Mouse (Mus musculus): ENCODE data around the gene Synj1. TPM values are rescaled to one million over a fixed set of nuclear protein-coding genes. Genes with fewer than 3 reads are reported as not detected.

Gene Synj1
- total and polyA plus RNA-seq, 3 experiments, result 21.2 to 28.9 (median 28.7) TPM

DNA sequence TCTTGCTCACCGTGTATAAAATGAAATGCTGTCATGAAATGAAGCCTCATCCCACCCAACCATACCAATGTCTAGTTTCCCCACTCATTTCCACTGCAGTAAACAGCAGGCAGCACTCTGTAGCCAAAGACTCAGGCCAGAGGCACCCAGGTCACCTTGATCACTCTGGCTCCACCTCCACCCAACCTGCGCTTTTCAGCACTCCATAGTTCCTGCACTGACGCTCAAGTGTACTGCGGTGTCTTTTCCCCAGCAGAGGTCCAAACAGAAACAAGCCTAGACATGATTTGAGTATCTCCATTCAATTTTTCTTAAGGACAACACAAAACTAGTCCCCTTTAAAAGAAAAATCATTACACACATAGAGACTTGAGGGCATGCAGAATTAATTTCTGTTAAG lies 8.4 kb upstream of the Synj1 start:
- Histone ChIP-seq H3K79me2 (replicated peaks; ENCODE audit: control insufficient read depth, insufficient read depth, low read length) (no peaks in the 10 kb centered on the region), H3K27me3 (ENCODE audit: control insufficient read depth, insufficient read depth, low read length) (no peaks in the 10 kb centered on the region), H3K36me3 (ENCODE audit: control insufficient read depth, insufficient read depth, low read length) (peaks cover 7% of the 10 kb centered on the region), H3K27ac (no peak overlapping the region), H3K4me1 (ENCODE audit: control insufficient read depth, insufficient read depth, low read length) (no peaks in the 10 kb centered on the region), H3K4me3 (no peak overlapping the region), H3K9ac (ENCODE audit: low read depth, low read length) (no peak overlapping the region)
- WGBS, result 84% methylated on average over 4 of the region's 4 CpGs
- intact Hi-C loops (cut with DNase I), result no loop called here
- TF ChIP-seq EP300 (IDR thresholded peaks at IDR 0.05; ENCODE audit: insufficient read depth, low read depth, low read length) (no peak), CTCF (IDR thresholded peaks at IDR 0.05) (no peak), POLR2A (IDR thresholded peaks at IDR 0.05; ENCODE audit: insufficient read depth, low read depth, low read length) (no peak)
- DNase-seq, result no peak

DNA sequence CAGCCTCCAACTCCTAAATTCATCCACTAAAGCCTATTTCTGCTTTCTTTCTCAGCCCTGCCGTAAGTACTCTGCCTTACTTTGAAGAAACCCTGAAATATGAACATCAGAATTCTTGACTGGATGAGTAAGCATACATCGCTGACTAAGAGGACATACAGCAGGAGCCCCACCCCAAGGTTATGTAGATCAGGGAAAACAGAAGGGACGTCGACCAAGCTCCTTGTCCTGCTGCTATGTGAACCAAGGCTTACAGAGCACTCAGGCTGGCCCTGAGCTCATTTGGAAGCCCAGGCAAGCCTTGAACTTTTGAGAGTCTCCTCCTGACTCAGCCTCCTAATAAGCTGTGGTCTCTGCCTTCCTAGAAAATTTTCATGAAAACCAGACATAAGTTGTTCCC lies 4.7 kb upstream of the Synj1 start:
- no peak for DNase-seq
- Histone ChIP-seq H3K36me3 (ENCODE audit: control insufficient read depth, insufficient read depth, low read length) (peaks cover 7% of the 10 kb centered on the region), H3K27me3 (ENCODE audit: control insufficient read depth, insufficient read depth, low read length) (no peaks in the 10 kb centered on the region), H3K9ac (ENCODE audit: low read depth, low read length) (no peak overlapping the region), H3K79me2 (replicated peaks; ENCODE audit: control insufficient read depth, insufficient read depth, low read length) (no peaks in the 10 kb centered on the region), H3K27ac (no peak overlapping the region), H3K4me1 (ENCODE audit: control insufficient read depth, insufficient read depth, low read length) (no peaks in the 10 kb centered on the region), H3K4me3 (no peak overlapping the region)
- intact Hi-C loops (cut with DNase I), result no loop called here
- TF ChIP-seq POLR2A (IDR thresholded peaks at IDR 0.05; ENCODE audit: insufficient read depth, low read depth, low read length), result no peak
- TF ChIP-seq EP300 (IDR thresholded peaks at IDR 0.05; ENCODE audit: insufficient read depth, low read depth, low read length), result no peak
- TF ChIP-seq CTCF (IDR thresholded peaks at IDR 0.05), result no peak
- WGBS, result 84% methylated on average over 4 of the region's 4 CpGs

DNA sequence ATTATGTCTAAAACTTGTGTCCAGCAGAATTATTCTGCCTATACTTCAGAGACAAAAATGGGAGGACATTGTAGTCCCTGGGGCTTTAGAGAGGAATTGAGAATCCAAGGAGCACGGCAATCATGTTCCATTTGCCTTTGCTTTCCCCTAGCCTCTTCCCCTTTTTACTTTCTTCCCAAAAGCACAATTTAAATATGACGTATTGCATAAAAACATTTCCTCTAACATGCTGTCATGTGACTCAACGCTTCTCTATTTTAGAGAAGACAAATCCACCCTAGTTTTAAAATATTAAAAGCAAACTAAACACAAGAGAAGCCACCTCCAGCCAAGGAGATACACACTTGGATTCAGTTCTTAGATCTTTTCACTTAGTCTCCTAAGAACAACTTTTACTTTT lies 739 bp upstream of the Synj1 start:
- no peak overlapping the region for H3K9ac ChIP-seq (ENCODE audit: low read depth, low read length)
- no peaks in the 10 kb centered on the region for H3K36me3 ChIP-seq (ENCODE audit: control insufficient read depth, insufficient read depth, low read length)
- no peak for DNase-seq
- peak overlapping the region; percentile 99 for H3K4me3 ChIP-seq
- peak overlapping the region; percentile 94 for H3K27ac ChIP-seq
- no peaks in the 10 kb centered on the region for H3K27me3 ChIP-seq (ENCODE audit: control insufficient read depth, insufficient read depth, low read length)
- peaks cover 3% of the 10 kb centered on the region; the same call in 1 of the 2 replicates for H3K4me1 ChIP-seq (ENCODE audit: control insufficient read depth, insufficient read depth, low read length)
- peaks cover 2% of the 10 kb centered on the region for H3K79me2 ChIP-seq (replicated peaks; ENCODE audit: control insufficient read depth, insufficient read depth, low read length)
- WGBS, result 16% methylated on average over 3 of the region's 3 CpGs
- intact Hi-C loops (cut with DNase I), result loop anchor here (1.0 to 5.0 kb wide), 2 partner anchors 31 to 75 kb away; partner anchors contain the start of gene Cfap298
- TF ChIP-seq EP300 (IDR thresholded peaks at IDR 0.05; ENCODE audit: insufficient read depth, low read depth, low read length), result no peak
- TF ChIP-seq CTCF (IDR thresholded peaks at IDR 0.05), result no peak

DNA sequence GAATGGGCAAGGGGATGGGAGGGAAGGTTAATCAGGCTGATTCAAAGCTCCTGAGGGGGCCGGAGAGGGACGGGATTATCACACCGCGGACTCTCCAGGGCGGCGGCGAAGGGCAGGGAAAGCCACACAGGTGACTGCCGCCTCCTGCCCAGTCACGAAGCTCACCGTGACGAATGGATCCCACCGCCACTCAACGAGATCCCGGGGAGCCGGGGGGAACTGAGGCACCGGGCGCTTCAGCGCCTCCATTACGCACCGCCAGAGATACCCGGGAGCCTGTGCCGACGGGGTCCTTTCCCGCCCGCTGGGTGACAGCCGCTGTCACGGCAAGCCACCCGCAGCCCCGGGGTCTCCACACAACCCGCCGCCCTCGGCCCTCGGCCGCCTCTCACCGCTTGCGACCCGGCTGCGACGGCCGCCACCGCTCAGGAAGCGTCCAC lies 507 bp downstream of the Synj1 start:
- H3K79me2 ChIP-seq (replicated peaks; ENCODE audit: control insufficient read depth, insufficient read depth, low read length), result peaks cover 3% of the 10 kb centered on the region
- DNase-seq, result no peak
- H3K4me3 ChIP-seq, result peak overlapping the region; percentile 99
- peak overlapping the region; percentile 94 for H3K27ac ChIP-seq
- TF ChIP-seq EP300 (IDR thresholded peaks at IDR 0.05; ENCODE audit: insufficient read depth, low read depth, low read length) (no peak), CTCF (IDR thresholded peaks at IDR 0.05) (no peak), POLR2A (IDR thresholded peaks at IDR 0.05; ENCODE audit: insufficient read depth, low read depth, low read length) (no peak)
- intact Hi-C loops (cut with DNase I), result loop anchor here (1.0 to 5.0 kb wide), 2 partner anchors 33 to 73 kb away; partner anchors contain the start of gene Cfap298
- H3K4me1 ChIP-seq (ENCODE audit: control insufficient read depth, insufficient read depth, low read length), result peaks cover 3% of the 10 kb centered on the region; the same call in 1 of the 2 replicates
- H3K9ac ChIP-seq (ENCODE audit: low read depth, low read length), result peak overlapping the region; percentile 94
- WGBS, result 1% methylated on average over 42 of the region's 42 CpGs
- H3K36me3 ChIP-seq (ENCODE audit: control insufficient read depth, insufficient read depth, low read length), result no peaks in the 10 kb centered on the region
- no peaks in the 10 kb centered on the region for H3K27me3 ChIP-seq (ENCODE audit: control insufficient read depth, insufficient read depth, low read length)

DNA sequence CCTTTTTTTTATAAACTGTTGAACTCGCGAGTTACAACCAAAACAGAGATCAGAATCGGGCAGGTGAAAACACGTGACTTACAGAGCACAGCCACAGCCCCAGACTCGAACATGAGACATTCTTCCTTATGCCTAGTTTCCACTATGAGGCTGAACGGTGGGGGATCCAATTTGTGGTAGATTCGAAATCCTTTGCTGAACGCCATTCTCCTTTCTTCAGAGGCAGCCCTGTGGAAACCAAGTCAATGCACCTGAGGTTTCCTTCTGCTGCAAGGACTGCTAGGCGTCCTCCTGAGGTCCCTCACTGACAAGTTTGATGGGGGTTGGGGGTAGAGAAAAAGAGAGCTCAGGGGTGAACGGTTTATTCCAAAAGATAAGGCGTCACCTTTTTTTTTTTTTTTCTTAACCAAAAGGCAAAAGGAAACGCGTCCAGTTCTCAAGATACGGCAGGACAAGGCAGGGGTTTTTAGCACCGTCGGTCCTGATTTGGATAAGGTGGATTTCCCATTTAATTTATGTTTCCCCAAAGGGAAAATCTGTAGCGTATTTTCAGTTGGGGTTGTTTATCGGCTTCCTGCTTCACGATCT lies 1.1 kb downstream of the Synj1 start:
- Histone ChIP-seq H3K4me3 (peak overlapping the region; percentile 99), H3K9ac (ENCODE audit: low read depth, low read length) (peak overlapping the region; percentile 94), H3K79me2 (replicated peaks; ENCODE audit: control insufficient read depth, insufficient read depth, low read length) (peaks cover 3% of the 10 kb centered on the region), H3K27me3 (ENCODE audit: control insufficient read depth, insufficient read depth, low read length) (no peaks in the 10 kb centered on the region), H3K27ac (peak overlapping the region; percentile 94), H3K36me3 (ENCODE audit: control insufficient read depth, insufficient read depth, low read length) (no peaks in the 10 kb centered on the region), H3K4me1 (ENCODE audit: control insufficient read depth, insufficient read depth, low read length) (peaks cover 3% of the 10 kb centered on the region; the same call in 1 of the 2 replicates)
- TF ChIP-seq CTCF (IDR thresholded peaks at IDR 0.05), result no peak
- no peak for TF ChIP-seq POLR2A (IDR thresholded peaks at IDR 0.05; ENCODE audit: insufficient read depth, low read depth, low read length)
- TF ChIP-seq EP300 (IDR thresholded peaks at IDR 0.05; ENCODE audit: insufficient read depth, low read depth, low read length), result no peak
- WGBS, result 6% methylated on average over 19 of the region's 19 CpGs
- intact Hi-C loops (cut with DNase I), result loop anchor here (5.0 kb wide), 1 partner anchor 73 kb away; the partner anchor contains the start of gene Cfap298
- DNase-seq, result peak in 1 of 2 experiments; percentile 24

DNA sequence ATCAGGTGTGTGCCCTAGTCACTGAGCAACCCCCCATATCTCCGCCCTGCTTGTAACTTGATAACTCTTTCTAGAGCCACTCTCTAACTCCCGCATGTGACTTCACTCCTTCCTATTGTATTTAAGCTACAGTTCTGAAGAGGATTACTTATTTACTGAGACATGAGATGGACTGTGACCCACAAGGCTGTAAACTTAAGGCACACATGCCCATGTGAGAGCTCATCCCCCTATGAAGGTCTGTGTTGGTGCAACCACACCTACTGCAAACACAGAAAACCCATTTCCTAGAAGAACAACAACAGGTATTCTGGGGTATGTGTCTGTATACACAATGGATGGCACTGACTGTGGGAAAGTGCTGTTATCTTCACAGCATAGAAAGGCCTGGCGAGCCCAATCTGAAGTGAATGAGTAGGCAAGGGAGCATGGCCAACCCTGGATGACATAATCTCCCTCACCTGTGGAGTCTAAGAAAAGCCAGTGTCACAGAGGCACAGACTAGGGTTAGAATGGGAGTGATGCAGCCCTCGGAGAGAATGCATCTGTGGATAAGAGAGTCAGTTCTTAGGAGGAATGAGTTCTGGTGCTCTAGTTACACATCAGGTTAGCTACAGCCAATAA lies 6.1 kb downstream of the Synj1 start:
- peaks cover 7% of the 10 kb centered on the region for H3K4me1 ChIP-seq (ENCODE audit: control insufficient read depth, insufficient read depth, low read length)
- DNase-seq, result no peak
- no peak overlapping the region for H3K4me3 ChIP-seq
- no peaks in the 10 kb centered on the region for H3K27me3 ChIP-seq (ENCODE audit: control insufficient read depth, insufficient read depth, low read length)
- no peak for TF ChIP-seq EP300 (IDR thresholded peaks at IDR 0.05; ENCODE audit: insufficient read depth, low read depth, low read length)
- TF ChIP-seq POLR2A (IDR thresholded peaks at IDR 0.05; ENCODE audit: insufficient read depth, low read depth, low read length), result no peak
- no peak for TF ChIP-seq CTCF (IDR thresholded peaks at IDR 0.05)
- H3K36me3 ChIP-seq (ENCODE audit: control insufficient read depth, insufficient read depth, low read length), result 0 out of 2 replicates have a peak, but pooled peaks cover 2% of the 10 kb centered on the region
- no peak overlapping the region for H3K27ac ChIP-seq
- 85% methylated on average over 4 of the region's 4 CpGs for WGBS
- intact Hi-C loops (cut with DNase I), result no loop called here
- no peak overlapping the region for H3K9ac ChIP-seq (ENCODE audit: low read depth, low read length)
- H3K79me2 ChIP-seq (replicated peaks; ENCODE audit: control insufficient read depth, insufficient read depth, low read length), result peaks cover 4% of the 10 kb centered on the region

Measured in heart, adult 2 months (tissue).